17 mouse cellular contexts compared by ENCODE assay signal in the genomic region with DNA sequence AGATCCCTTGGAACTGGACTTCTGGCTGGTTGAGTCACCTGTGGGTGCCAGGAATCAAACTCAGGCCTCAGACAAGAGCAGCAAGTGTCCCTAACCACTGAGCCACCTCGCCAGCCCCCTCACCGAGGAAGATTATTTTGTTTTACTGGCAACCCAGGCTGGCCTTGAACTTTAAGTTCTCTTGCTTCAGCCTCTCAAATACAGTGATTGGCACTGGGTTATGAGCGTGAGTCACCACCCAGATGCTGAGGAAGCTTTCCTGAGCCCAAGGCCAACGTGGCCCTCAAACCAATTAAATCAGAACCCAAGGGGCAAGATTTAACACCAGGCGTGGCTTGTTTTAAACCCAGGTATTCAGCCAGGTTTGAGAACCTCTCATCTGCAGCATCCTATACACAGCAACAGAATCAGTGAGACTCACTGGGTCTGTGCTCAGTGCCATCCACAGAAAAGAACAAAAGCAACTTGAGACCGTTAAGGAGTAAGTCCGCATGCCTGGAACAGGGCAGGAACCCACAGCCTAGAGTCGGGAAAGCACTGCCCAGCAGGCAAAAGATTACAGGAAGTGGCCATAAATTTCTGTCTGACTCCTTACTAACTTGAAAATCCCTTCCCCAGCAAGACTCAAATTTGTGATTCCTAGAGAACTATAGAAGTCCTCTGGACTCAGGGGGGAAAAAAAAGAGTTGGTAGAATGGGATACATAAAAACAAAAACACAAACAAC. TPM values are rescaled to one million over a fixed set of nuclear protein-coding genes. Genes with fewer than 3 reads are reported as not detected.
DNase-seq lines count a peak whose midpoint lies in the region; ATAC-seq and TF ChIP-seq lines count a peak whose summit lies in the region.
"Had no signal": no experiment of that assay in that cellular context is flagged by ENCODE, and none has a peak within 500 bp of the region (broad histone marks: within the 10 kb centered on the region; RNA-seq: fewer than 3 reads in every experiment).

No protein-coding gene starts in this region.

- H3K9me3 ChIP-seq in heart, embryonic 11.5 days (replicated peaks; ENCODE audit: control insufficient read depth, low read length): no peaks in the 10 kb centered on the region
- H3K9me3 ChIP-seq in kidney, embryonic 15.5 days (replicated peaks): no peaks in the 10 kb centered on the region
- H3K9me3 ChIP-seq in lung, postnatal 0 days (ENCODE audit: low read length): no peaks in the 10 kb centered on the region
- H3K9me3 ChIP-seq: embryonic facial prominence, embryonic 13.5 days; forebrain, embryonic 13.5 days; hindbrain, embryonic 15.5 days; midbrain, embryonic 15.5 days had no signal

- H3K4me3 ChIP-seq in heart, embryonic 11.5 days (ENCODE audit: low read depth, low read length): no peak overlapping the region
- no peak overlapping the region for H3K4me3 ChIP-seq in kidney, embryonic 15.5 days (replicated peaks)
- H3K4me3 ChIP-seq in lung, postnatal 0 days (ENCODE audit: low read depth, low read length): no peak overlapping the region
- H3K4me3 ChIP-seq: embryonic facial prominence, embryonic 13.5 days; forebrain, embryonic 13.5 days; hindbrain, embryonic 15.5 days; midbrain, embryonic 15.5 days had no signal

- no peak for TF ChIP-seq EP300 in lung, postnatal 0 days (IDR thresholded peaks at IDR 0.05)

- DNase-seq in heart, adult 18-20 months: no peak
- no peak for DNase-seq in kidney, adult 11 months
- peak; percentile 52 for DNase-seq in adipocyte (ENCODE audit: low spot score)
- DNase-seq in adrenal gland, postnatal 36 days: peak; percentile 84 to 85
- DNase-seq in lung, postnatal 0 days (ENCODE audit: low spot score): no peak
- DNase-seq in lung, postnatal 14 days: no peak
- DNase-seq: cerebellum, adult 11 months; lung, embryonic 14.5 days; right cerebral cortex, postnatal 4 days; thymus, adult 18-20 months had no signal

- H3K27ac ChIP-seq in heart, embryonic 11.5 days (ENCODE audit: low read depth, low read length): no peak overlapping the region
- peak overlapping the region; percentile 69 for H3K27ac ChIP-seq in kidney, embryonic 15.5 days
- no peak overlapping the region for H3K27ac ChIP-seq in lung, postnatal 0 days (ENCODE audit: low read length)
- H3K27ac ChIP-seq: embryonic facial prominence, embryonic 13.5 days; forebrain, embryonic 13.5 days; hindbrain, embryonic 15.5 days; midbrain, embryonic 15.5 days had no signal

- no peak overlapping the region for H3K4me2 ChIP-seq in heart, embryonic 11.5 days
- no peak overlapping the region for H3K4me2 ChIP-seq in kidney, embryonic 15.5 days
- no peak overlapping the region for H3K4me2 ChIP-seq in lung, postnatal 0 days (replicated peaks; ENCODE audit: low read depth, low read length)
- H3K4me2 ChIP-seq: embryonic facial prominence, embryonic 13.5 days; forebrain, embryonic 13.5 days; hindbrain, embryonic 15.5 days; liver, embryonic 11.5 days; lung, embryonic 14.5 days; midbrain, embryonic 15.5 days had no signal

- H3K9ac ChIP-seq in heart, embryonic 11.5 days (ENCODE audit: low read depth, low read length): peak overlapping the region; percentile 8; the same call in 1 of the 2 replicates
- no peak overlapping the region for H3K9ac ChIP-seq in kidney, embryonic 15.5 days
- no peak overlapping the region for H3K9ac ChIP-seq in lung, postnatal 0 days (replicated peaks; ENCODE audit: low read depth)
- H3K9ac ChIP-seq: embryonic facial prominence, embryonic 13.5 days; hindbrain, embryonic 15.5 days; lung, embryonic 14.5 days; midbrain, embryonic 15.5 days had no signal

- ATAC-seq in heart, embryonic 11.5 days (replicated peaks; ENCODE audit: insufficient number of reproducible peaks, low FRiP score, low TSS enrichment): no peak
- ATAC-seq in kidney, embryonic 15.5 days (replicated peaks; ENCODE audit: low FRiP score): no peak
- no peak for ATAC-seq in lung, postnatal 0 days
- ATAC-seq: midbrain, embryonic 15.5 days had no signal

- WGBS in heart, embryonic 11.5 days (ENCODE audit: insufficient replicate concordance): 74% methylated on average over 8 of the region's 8 CpGs
- 49% methylated on average over 8 of the region's 8 CpGs for WGBS in kidney, embryonic 15.5 days
- 65% methylated on average over 8 of the region's 8 CpGs for WGBS in lung, postnatal 0 days

- no peak for TF ChIP-seq CTCF in lung, postnatal 0 days (IDR thresholded peaks at IDR 0.05)

- peaks cover 5% of the 10 kb centered on the region for H3K36me3 ChIP-seq in heart, embryonic 11.5 days (ENCODE audit: control insufficient read depth, insufficient read depth, low read length)
- H3K36me3 ChIP-seq in kidney, embryonic 15.5 days: peaks cover 34% of the 10 kb centered on the region
- H3K36me3 ChIP-seq in lung, postnatal 0 days (ENCODE audit: insufficient read depth, low read length): peaks cover 3% of the 10 kb centered on the region; the same call in 1 of the 2 replicates

- H3K27me3 ChIP-seq in heart, embryonic 11.5 days (ENCODE audit: control insufficient read depth, insufficient read depth, low read length): no peaks in the 10 kb centered on the region
- no peaks in the 10 kb centered on the region for H3K27me3 ChIP-seq in kidney, embryonic 15.5 days
- no peaks in the 10 kb centered on the region for H3K27me3 ChIP-seq in lung, postnatal 0 days (replicated peaks; ENCODE audit: insufficient read depth, low read length)
- H3K27me3 ChIP-seq: embryonic facial prominence, embryonic 13.5 days; forebrain, embryonic 13.5 days; hindbrain, embryonic 15.5 days; midbrain, embryonic 15.5 days had no signal

- H3K4me1 ChIP-seq in heart, embryonic 11.5 days (ENCODE audit: control insufficient read depth, insufficient read depth, low read length): peaks cover 37% of the 10 kb centered on the region
- peaks cover 34% of the 10 kb centered on the region for H3K4me1 ChIP-seq in kidney, embryonic 15.5 days
- H3K4me1 ChIP-seq in lung, postnatal 0 days (ENCODE audit: insufficient read depth, low read depth, low read length): peaks cover 12% of the 10 kb centered on the region; the same call in 1 of the 2 replicates

RNA-seq across cellular contexts. Expression of gene Akap1, which starts 16.9 kb away (rescaled TPM):
- 24.4 and 24.7 TPM in 2 replicates for polyA plus RNA-seq in heart, embryonic 11.5 days (2014; fragmentation: Nextera tagmentation; extraction: Ambion mirVana)
- total RNA-seq in heart, adult 18-20 months (2021): 100 to 1,000 TPM; 147 to 157 TPM
- polyA plus RNA-seq in kidney, embryonic 15.5 days (2015; fragmentation: Nextera tagmentation; extraction: Ambion mirVana): 20.8 and 22.2 TPM in 2 replicates
- 100 to 1,000 TPM; 107 to 114 TPM for total RNA-seq in adrenal gland, postnatal 36 days (2021)
- polyA plus RNA-seq in lung, postnatal 0 days (2015; fragmentation: Nextera tagmentation; extraction: Ambion mirVana): 12.6 and 13.5 TPM in 2 replicates

Comparison
In these comparisons a context has a peak if more than half of its experiments do, and no peak if none do; other contexts are left out.
1. DNase-seq: peak in adipocyte (single experiment) and adrenal gland, postnatal 36 days (2 of 2); none in heart, adult 18-20 months (0 of 2), kidney, adult 11 months (single experiment), lung, postnatal 0 days (single experiment) and lung, postnatal 14 days (single experiment).